Mouse (Mus musculus) left cerebral cortex, adult 2 months (tissue): ENCODE data around the gene Spns2. TPM values are rescaled to one million over a fixed set of nuclear protein-coding genes. Genes with fewer than 3 reads are reported as not detected.

Source experiments
- DNase-seq, 2 experiments: peaks; one replicate each; pipeline ENCODE4 v3.0.0; 2021 to 2022; ENCODE audit warnings: low spot score in 2 of 2, mixed read lengths in 1 of 2; ENCODE audit errors: extremely low spot score in 1 of 2
- H3K27ac ChIP-seq: fragments of 200-600 bp; 2 replicates; pipeline ENCODE4 v1.8.1; 2022
- H3K4me3 ChIP-seq: fragments of 200-600 bp; 2 replicates; pipeline ENCODE4 v1.8.1; 2022
- CTCF ChIP-seq: fragments of 200-600 bp; IDR thresholded peaks from 2 replicates; pipeline ENCODE4 v1.8.1; 2022; ENCODE audit warnings: antibody characterized with exemption, mild to moderate bottlenecking, moderate library complexity
- intact Hi-C: fragments of 180-260 bp; cut with DNase I; formaldehyde crosslinking; loops from one replicate; pipeline ENCODE4 v1.15.1; 2025
- total RNA-seq, 2 experiments: library from RNA; stranded (reverse); gene quantifications; 2 replicates each; pipeline ENCODE4 v1.2.3; 2021

The Spns2 gene
- total RNA-seq, 2 experiments from 2014 or later = 68.2 to 70.6 TPM

GRCm38 (mm10) chr11:72402017-72402416 is 87.7 kb downstream of the Spns2 start:
- no peak for TF ChIP-seq CTCF
- intact Hi-C loops = no loop called here
- H3K4me3 ChIP-seq = no peak overlapping the region
- H3K27ac ChIP-seq = no peak overlapping the region
- no peak for DNase-seq

Other genes with a start within 250 kb of the Spns2 start
- gene Slc13a5, start 222.7 kb downstream of the Spns2 start, total RNA-seq = 10 to 100 TPM; 15.0 to 22.3 TPM
- gene Xaf1, start 188.3 kb downstream of the Spns2 start, total RNA-seq = 1 to 10 TPM; 3.8 to 5.2 TPM
- not detected for gene Fbxo39, start 175.5 kb downstream of the Spns2 start, total RNA-seq
- 1 to 10 TPM; 2.3 to 3.6 TPM for gene Tekt1, start 127.5 kb downstream of the Spns2 start, total RNA-seq
- gene Smtnl2, start 78.2 kb downstream of the Spns2 start, total RNA-seq = 1 to 10 TPM in 1 of 2 experiments, under 1 TPM in 1; 0.33 to 1.2 TPM
- under 1 TPM; 0.18 to 0.37 TPM for gene Ggt6, start 54.4 kb downstream of the Spns2 start, total RNA-seq
- 10 to 100 TPM; 53.2 to 55.0 TPM for gene Mybbp1a, start 48.5 kb downstream of the Spns2 start, total RNA-seq
- under 1 TPM; 0.38 to 0.47 TPM for gene Spns3, start 60.6 kb upstream of the Spns2 start, total RNA-seq
- gene Ube2g1, start 117.4 kb upstream of the Spns2 start, total RNA-seq = 10 to 100 TPM; 51.2 to 52.2 TPM
- 10 to 100 TPM; 34.4 to 35.4 TPM for gene Ankfy1, start 200.1 kb upstream of the Spns2 start, total RNA-seq